Mouse (Mus musculus): Measurements from ENCODE around the gene Snd1. TPM values are rescaled to one million over a fixed set of nuclear protein-coding genes. Genes with fewer than 3 reads are reported as not detected.

Gene Snd1
- total and polyA plus RNA-seq, 3 experiments: 97.4 to 153 (median 109) TPM

GRCm38 (mm10) chr6:28747025-28747424, 272.1 kb downstream of the Snd1 start:
- TF ChIP-seq TAL1 (conservative IDR thresholded peaks at IDR 0.05; ENCODE audit: low read depth, low read length): no peak
- no peak for TF ChIP-seq GATA1 (IDR thresholded peaks at IDR 0.05; ENCODE audit: borderline replicate concordance, low read length)
- TF ChIP-seq POLR2AphosphoS5 (IDR thresholded peaks at IDR 0.05; ENCODE audit: insufficient replicate concordance, low read depth, low read length): no peak
- no peak for TF ChIP-seq CTCF (IDR thresholded peaks at IDR 0.05; ENCODE audit: low read depth, low read length)
- no peak for TF ChIP-seq GATA2 (IDR thresholded peaks at IDR 0.05; ENCODE audit: borderline replicate concordance, low read depth, low read length)
- Histone ChIP-seq H3K4me1 (ENCODE audit: insufficient read depth, low read depth, low read length) (peaks cover 4% of the 10 kb centered on the region; the same call in 1 of the 2 replicates), H3K36me3 (replicated peaks) (peaks cover 93% of the 10 kb centered on the region), H3K4me3 (ENCODE audit: low read depth, low read length) (no peak overlapping the region), H3K9me3 (replicated peaks) (no peaks in the 10 kb centered on the region), H3K27me3 (ENCODE audit: insufficient read depth, low read length) (no peaks in the 10 kb centered on the region)
- ATAC-seq (ENCODE audit: extremely low read depth, insufficient number of reproducible peaks, low FRiP score, poor library complexity, severe bottlenecking) (no peak), DNase-seq (ENCODE audit: low spot score) (no peak)

DNA sequence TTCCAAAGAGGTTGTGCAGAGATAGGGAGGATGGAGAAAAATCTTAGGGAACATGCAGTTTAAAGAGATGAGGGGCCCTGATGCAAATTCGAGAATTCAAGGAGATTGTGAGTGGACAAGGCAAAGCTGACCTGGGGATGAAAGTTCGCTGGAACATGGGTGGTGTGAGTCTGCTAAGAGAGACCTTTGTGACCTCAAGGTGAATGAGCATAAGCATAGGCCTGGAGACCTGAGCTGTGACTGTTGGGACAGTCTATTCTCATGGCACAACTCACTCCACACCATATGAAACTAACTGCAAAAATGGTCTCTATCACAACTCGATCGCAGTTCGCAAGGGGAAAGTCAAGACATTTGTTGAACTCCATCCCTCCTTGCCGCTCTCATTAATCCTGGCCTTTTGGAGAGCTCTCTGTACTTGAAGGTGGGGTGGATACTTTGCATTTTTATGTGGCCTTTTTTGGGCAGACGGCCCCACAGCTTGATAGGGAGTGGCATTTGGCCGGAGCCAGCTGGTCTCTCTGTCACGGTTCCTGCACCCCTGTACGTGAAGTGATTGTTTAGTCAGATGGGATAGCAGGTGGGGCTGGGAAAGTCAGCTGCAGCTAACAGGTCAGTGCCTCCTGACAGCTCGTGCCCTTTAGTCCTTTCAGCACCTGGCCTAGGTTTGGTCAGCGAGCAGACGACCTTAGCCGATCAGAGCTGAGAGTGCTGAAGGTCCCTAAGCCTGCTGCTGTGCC, 273.2 kb downstream of the Snd1 start:
- Histone ChIP-seq H3K4me3 (ENCODE audit: low read depth, low read length) (no peak overlapping the region), H3K4me1 (ENCODE audit: insufficient read depth, low read depth, low read length) (peaks cover 8% of the 10 kb centered on the region; the same call in 1 of the 2 replicates), H3K9me3 (replicated peaks) (no peaks in the 10 kb centered on the region), H3K36me3 (replicated peaks) (peaks cover 93% of the 10 kb centered on the region), H3K27me3 (ENCODE audit: insufficient read depth, low read length) (no peaks in the 10 kb centered on the region)
- ATAC-seq (ENCODE audit: extremely low read depth, insufficient number of reproducible peaks, low FRiP score, poor library complexity, severe bottlenecking) (no peak), DNase-seq (ENCODE audit: low spot score) (no peak)
- TF ChIP-seq POLR2AphosphoS5 (IDR thresholded peaks at IDR 0.05; ENCODE audit: insufficient replicate concordance, low read depth, low read length) (no peak), TAL1 (conservative IDR thresholded peaks at IDR 0.05; ENCODE audit: low read depth, low read length) (no peak), GATA2 (IDR thresholded peaks at IDR 0.05; ENCODE audit: borderline replicate concordance, low read depth, low read length) (no peak), CTCF (IDR thresholded peaks at IDR 0.05; ENCODE audit: low read depth, low read length) (no peak), GATA1 (IDR thresholded peaks at IDR 0.05; ENCODE audit: borderline replicate concordance, low read length) (no peak)

DNA sequence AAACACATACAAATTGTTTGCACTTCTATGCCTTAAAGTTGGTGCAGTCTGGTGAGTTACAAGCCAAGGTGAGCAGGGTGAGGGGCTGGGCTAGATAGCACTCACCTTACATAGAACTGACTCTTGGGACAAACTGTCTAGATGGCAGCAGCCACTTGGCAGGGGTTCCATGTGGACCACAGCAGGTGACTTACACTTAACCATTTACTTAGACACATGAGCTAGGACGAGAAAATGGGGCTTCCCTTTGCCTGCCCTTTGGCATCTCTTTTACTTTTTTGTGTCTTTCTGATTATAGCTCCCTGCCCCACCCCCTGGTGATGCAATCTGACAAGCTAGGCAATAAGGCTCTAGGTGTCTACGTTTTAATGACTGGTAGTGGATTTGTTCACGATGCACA, 274.3 kb downstream of the Snd1 start:
- Histone ChIP-seq H3K36me3 (replicated peaks) (peaks cover 94% of the 10 kb centered on the region), H3K4me1 (ENCODE audit: insufficient read depth, low read depth, low read length) (peaks cover 17% of the 10 kb centered on the region), H3K4me3 (ENCODE audit: low read depth, low read length) (no peak overlapping the region), H3K9me3 (replicated peaks) (no peaks in the 10 kb centered on the region), H3K27me3 (ENCODE audit: insufficient read depth, low read length) (no peaks in the 10 kb centered on the region)
- TF ChIP-seq GATA1 (IDR thresholded peaks at IDR 0.05; ENCODE audit: borderline replicate concordance, low read length) (no peak), POLR2AphosphoS5 (IDR thresholded peaks at IDR 0.05; ENCODE audit: insufficient replicate concordance, low read depth, low read length) (no peak), CTCF (IDR thresholded peaks at IDR 0.05; ENCODE audit: low read depth, low read length) (no peak), TAL1 (conservative IDR thresholded peaks at IDR 0.05; ENCODE audit: low read depth, low read length) (no peak), GATA2 (IDR thresholded peaks at IDR 0.05; ENCODE audit: borderline replicate concordance, low read depth, low read length) (no peak)
- ATAC-seq (ENCODE audit: extremely low read depth, insufficient number of reproducible peaks, low FRiP score, poor library complexity, severe bottlenecking) (no peak), DNase-seq (ENCODE audit: low spot score) (no peak)

GRCm38 (mm10) chr6:28751186-28751585, 276.2 kb downstream of the Snd1 start:
- no peak for DNase-seq (ENCODE audit: low spot score)
- H3K4me1 ChIP-seq (ENCODE audit: insufficient read depth, low read depth, low read length): peaks cover 18% of the 10 kb centered on the region
- H3K9me3 ChIP-seq (replicated peaks): no peaks in the 10 kb centered on the region
- ATAC-seq (ENCODE audit: extremely low read depth, insufficient number of reproducible peaks, low FRiP score, poor library complexity, severe bottlenecking): no peak
- H3K27me3 ChIP-seq (ENCODE audit: insufficient read depth, low read length): no peaks in the 10 kb centered on the region
- TF ChIP-seq POLR2AphosphoS5 (IDR thresholded peaks at IDR 0.05; ENCODE audit: insufficient replicate concordance, low read depth, low read length) (no peak), GATA1 (IDR thresholded peaks at IDR 0.05; ENCODE audit: borderline replicate concordance, low read length) (no peak), TAL1 (conservative IDR thresholded peaks at IDR 0.05; ENCODE audit: low read depth, low read length) (no peak), CTCF (IDR thresholded peaks at IDR 0.05; ENCODE audit: low read depth, low read length) (no peak), GATA2 (IDR thresholded peaks at IDR 0.05; ENCODE audit: borderline replicate concordance, low read depth, low read length) (no peak)
- peaks cover 92% of the 10 kb centered on the region for H3K36me3 ChIP-seq (replicated peaks)
- H3K4me3 ChIP-seq (ENCODE audit: low read depth, low read length): no peak overlapping the region

GRCm38 (mm10) chr6:28753217-28753616, 278.3 kb downstream of the Snd1 start:
- Histone ChIP-seq H3K27me3 (ENCODE audit: insufficient read depth, low read length) (no peaks in the 10 kb centered on the region), H3K36me3 (replicated peaks) (peaks cover 88% of the 10 kb centered on the region), H3K9me3 (replicated peaks) (no peaks in the 10 kb centered on the region), H3K4me3 (ENCODE audit: low read depth, low read length) (no peak overlapping the region), H3K4me1 (ENCODE audit: insufficient read depth, low read depth, low read length) (peaks cover 18% of the 10 kb centered on the region)
- DNase-seq (ENCODE audit: low spot score) (no peak), ATAC-seq (ENCODE audit: extremely low read depth, insufficient number of reproducible peaks, low FRiP score, poor library complexity, severe bottlenecking) (no peak)
- TF ChIP-seq GATA2 (IDR thresholded peaks at IDR 0.05; ENCODE audit: borderline replicate concordance, low read depth, low read length): no peak
- TF ChIP-seq TAL1 (conservative IDR thresholded peaks at IDR 0.05; ENCODE audit: low read depth, low read length): no peak
- TF ChIP-seq POLR2AphosphoS5 (IDR thresholded peaks at IDR 0.05; ENCODE audit: insufficient replicate concordance, low read depth, low read length): no peak
- TF ChIP-seq GATA1 (IDR thresholded peaks at IDR 0.05; ENCODE audit: borderline replicate concordance, low read length): no peak
- TF ChIP-seq CTCF (IDR thresholded peaks at IDR 0.05; ENCODE audit: low read depth, low read length): no peak

DNA sequence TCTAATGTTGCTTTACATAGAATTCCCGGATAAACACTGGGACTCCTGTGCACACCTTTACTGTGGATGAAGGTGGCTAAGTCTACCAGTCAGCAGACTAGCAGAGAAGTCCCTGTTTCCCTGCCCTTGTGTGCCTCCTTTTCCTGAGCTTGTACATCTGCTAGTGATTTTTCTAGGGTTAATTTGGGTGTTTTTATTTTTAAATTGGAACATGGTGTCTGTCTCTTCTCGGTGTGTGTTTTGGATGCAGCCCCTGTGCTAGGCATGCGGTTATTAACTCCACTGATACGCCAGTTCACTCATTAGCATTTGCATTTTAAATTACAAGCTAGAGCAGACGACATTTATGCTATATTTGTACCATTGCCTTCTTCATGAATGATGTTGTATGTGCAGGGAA, 278.7 kb downstream of the Snd1 start:
- no peak for TF ChIP-seq TAL1 (conservative IDR thresholded peaks at IDR 0.05; ENCODE audit: low read depth, low read length)
- TF ChIP-seq GATA1 (IDR thresholded peaks at IDR 0.05; ENCODE audit: borderline replicate concordance, low read length): no peak
- no peak for TF ChIP-seq CTCF (IDR thresholded peaks at IDR 0.05; ENCODE audit: low read depth, low read length)
- TF ChIP-seq GATA2 (IDR thresholded peaks at IDR 0.05; ENCODE audit: borderline replicate concordance, low read depth, low read length): no peak
- H3K36me3 ChIP-seq (replicated peaks): peaks cover 86% of the 10 kb centered on the region
- H3K27me3 ChIP-seq (ENCODE audit: insufficient read depth, low read length): no peaks in the 10 kb centered on the region

More for the DNA sequence above, 278.7 kb downstream of the Snd1 start:
- Histone ChIP-seq H3K9me3 (replicated peaks) (no peaks in the 10 kb centered on the region), H3K4me1 (ENCODE audit: insufficient read depth, low read depth, low read length) (peaks cover 18% of the 10 kb centered on the region), H3K4me3 (ENCODE audit: low read depth, low read length) (no peak overlapping the region)
- ATAC-seq (ENCODE audit: extremely low read depth, insufficient number of reproducible peaks, low FRiP score, poor library complexity, severe bottlenecking): no peak
- DNase-seq (ENCODE audit: low spot score): no peak

Data from G1E (cell line).